Mouse (Mus musculus) left cerebral cortex, adult 8-10 months (tissue): ENCODE measurements around the gene Col5a3. TPM values are rescaled to one million over a fixed set of nuclear protein-coding genes. Genes with fewer than 3 reads are reported as not detected.

Experiments
- total RNA-seq, 4 experiments: library from RNA; stranded (reverse); gene quantifications; 2 replicates each; pipeline ENCODE4 v1.2.4; 2022

Gene Col5a3
- total RNA-seq, 4 experiments from 2014 or later = 1.0 to 2.0 (median 1.3) TPM

Other genes starting within 250 kb of the Col5a3 start
- gene Zfp846, start 233.8 kb downstream of the Col5a3 start, total RNA-seq = 10 to 100 TPM; 16.4 to 21.1 (median 18.7) TPM
- 100 to 1,000 TPM; 263 to 330 (median 301) TPM for gene Ubl5, start 172.2 kb downstream of the Col5a3 start, total RNA-seq
- 10 to 100 TPM; 20.1 to 29.5 (median 26.9) TPM for gene Fbxl12, start 170.3 kb downstream of the Col5a3 start, total RNA-seq
- gene Pin1, start 163.0 kb downstream of the Col5a3 start, total RNA-seq = 10 to 100 TPM; 32.7 to 37.5 (median 35.2) TPM
- gene Olfm2, start 68.7 kb downstream of the Col5a3 start, total RNA-seq = 100 to 1,000 TPM; 122 to 129 (median 125) TPM
- gene Rdh8, start 3.4 kb upstream of the Col5a3 start, total RNA-seq = not detected
- 10 to 100 TPM; 71.9 to 91.7 (median 82.6) TPM for gene A230050P20Rik, start 53.6 kb upstream of the Col5a3 start, total RNA-seq
- gene Angptl6, start 64.7 kb upstream of the Col5a3 start, total RNA-seq = 10 to 100 TPM in 1 of 4 experiments, 1 to 10 TPM in 3; 8.4 to 10.1 (median 9.2) TPM
- 10 to 100 TPM; 21.5 to 27.2 (median 23.6) TPM for gene Ppan, start 73.1 kb upstream of the Col5a3 start, total RNA-seq
- 100 to 1,000 TPM; 130 to 139 (median 136) TPM for gene Eif3g, start 83.6 kb upstream of the Col5a3 start, total RNA-seq
- 10 to 100 TPM; 39.7 to 41.3 (median 40.5) TPM for gene Dnmt1, start 144.8 kb upstream of the Col5a3 start, total RNA-seq
- 1 to 10 TPM; 2.0 to 3.4 (median 2.7) TPM for gene S1pr2, start 161.7 kb upstream of the Col5a3 start, total RNA-seq
- gene Mrpl4, start 187.7 kb upstream of the Col5a3 start, total RNA-seq = 10 to 100 TPM; 55.3 to 68.0 (median 56.9) TPM
- 1 to 10 TPM; 2.2 to 4.8 (median 4.1) TPM for gene Icam1, start 200.9 kb upstream of the Col5a3 start, total RNA-seq
- 1 to 10 TPM; 1.5 to 2.3 (median 1.8) TPM for gene Icam4, start 214.3 kb upstream of the Col5a3 start, total RNA-seq
- gene Icam5, start 217.0 kb upstream of the Col5a3 start, total RNA-seq = 100 to 1,000 TPM; 194 to 206 (median 202) TPM